Mouse (Mus musculus) activated CD4-positive, CD25-positive, alpha-beta regulatory T cell, adult 9 weeks (primary cell): ENCODE results near the gene Gm3685. TPM values are rescaled to one million over a fixed set of nuclear protein-coding genes. Genes with fewer than 3 reads are reported as not detected.

ENCODE experiments used
- polyA plus RNA-seq: library from polyadenylated mRNA; unstranded; fragments of 100-300 nt; shearing (Covaris generic); gene quantifications from one replicate; pipeline ENCODE4 v1.2.1, GENCODE M21; 2017

The Gm3685 gene
- polyA plus RNA-seq: not detected

DNA sequence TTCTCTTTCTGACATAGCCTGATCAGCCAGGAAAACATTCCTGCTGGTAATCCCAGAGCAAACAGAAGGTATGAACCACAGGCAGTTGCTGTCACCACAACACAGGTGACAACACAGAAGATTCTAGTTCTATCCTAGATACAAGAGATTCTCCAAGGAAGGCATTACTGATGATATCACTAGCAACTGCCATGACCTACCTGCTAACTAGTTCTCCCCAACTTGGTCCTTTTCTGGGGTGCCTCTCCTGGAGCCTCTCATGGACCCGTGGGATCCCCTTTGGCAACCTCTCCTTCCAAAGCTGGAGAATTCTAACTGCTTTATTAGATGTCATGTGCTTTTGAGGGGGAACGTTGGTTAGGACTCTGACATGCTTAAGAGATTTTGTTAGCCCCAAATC, at the start of gene Gm3685:
Gm3685 (minus strand) TSS at position 101 of the 400 bp plus-strand sequence.

GRCm38 (mm10) chr14:7026781-7027749, 17.7 kb downstream of the Gm3685 start, which contains the start of gene Gm10406:
Gene Gm10406 (minus strand): TSS chr14:7027449.

Other genes starting within 250 kb of the Gm3685 start
- not detected for gene Gm3642, start 204.7 kb downstream of the Gm3685 start, polyA plus RNA-seq
- 10.1 TPM for gene Gm3667, start 155.0 kb downstream of the Gm3685 start, polyA plus RNA-seq
- gene Gm6356, start 71.2 kb downstream of the Gm3685 start, polyA plus RNA-seq: not detected
- 1.7 TPM for gene Gm10406, start 17.5 kb downstream of the Gm3685 start, polyA plus RNA-seq
- gene Gm3696, start 55.7 kb upstream of the Gm3685 start, polyA plus RNA-seq: 3.8 TPM
- not detected for gene Gm6676, start 80.4 kb upstream of the Gm3685 start, polyA plus RNA-seq
- 14.2 TPM for gene Gm3512, start 129.6 kb upstream of the Gm3685 start, polyA plus RNA-seq
- gene Gm16434, start 149.6 kb upstream of the Gm3685 start, polyA plus RNA-seq: not detected
- gene Gm3727, start 219.7 kb upstream of the Gm3685 start, polyA plus RNA-seq: not detected